Mouse (Mus musculus) limb, embryonic 11.5 days (tissue): ENCODE measurements around the gene Clip4. TPM values are rescaled to one million over a fixed set of nuclear protein-coding genes. Genes with fewer than 3 reads are reported as not detected.

Experiments
- ATAC-seq: fragments of 200-750 bp; cut with Nextera tagmentation; 2 replicates; pipeline ENCODE4 v1.8.0; 2017; ENCODE audit warnings: low read depth; ENCODE audit not compliant: insufficient number of reproducible peaks, low FRiP score, low TSS enrichment
- DNase-seq: peaks from one replicate; pipeline ENCODE4 v3.0.0-alpha.2; 2015; ENCODE audit warnings: low spot score
- H3K27ac ChIP-seq: fragments of 300-500 bp; sonication (generic); replicated peaks from 2 replicates; pipeline ENCODE4 v1.5.1; 2014; ENCODE audit warnings: low read depth, mild to moderate bottlenecking, low read length
- H3K27me3 ChIP-seq: fragments of 300-500 bp; sonication (generic); 2 replicates; pipeline ENCODE4 v1.6.1; 2014; ENCODE audit warnings: mild to moderate bottlenecking, low read length, mixed read lengths; ENCODE audit not compliant: control insufficient read depth, insufficient read depth
- H3K36me3 ChIP-seq: fragments of 300-500 bp; sonication (generic); 2 replicates; pipeline ENCODE4 v1.6.1; 2014; ENCODE audit warnings: mild to moderate bottlenecking, low read length, moderate library complexity, mixed read lengths; ENCODE audit not compliant: control insufficient read depth, insufficient read depth
- H3K4me1 ChIP-seq: fragments of 300-500 bp; sonication (generic); 2 replicates; pipeline ENCODE4 v1.6.1; 2014; ENCODE audit warnings: low read length, mixed read lengths; ENCODE audit not compliant: control insufficient read depth, insufficient read depth
- H3K4me2 ChIP-seq: fragments of 300-500 bp; sonication (generic); 2 replicates; pipeline ENCODE4 v1.6.1; 2014; ENCODE audit warnings: low read depth, mild to moderate bottlenecking, moderate library complexity; ENCODE audit not compliant: severe bottlenecking
- H3K4me3 ChIP-seq: fragments of 300-500 bp; sonication (generic); 2 replicates; pipeline ENCODE4 v1.5.1; 2014; ENCODE audit warnings: low read depth, low read length
- H3K9ac ChIP-seq: fragments of 300-500 bp; sonication (generic); 2 replicates; pipeline ENCODE4 v1.6.1; 2014; ENCODE audit warnings: mild to moderate bottlenecking, low read length
- H3K9me3 ChIP-seq: fragments of 300-500 bp; sonication (generic); 2 replicates; pipeline ENCODE4 v1.6.1; 2016; ENCODE audit warnings: low read length; ENCODE audit not compliant: control insufficient read depth
- WGBS: fragments of 180-500 bp; shearing (Covaris S2); extraction: QIAGEN DNeasy Blood & Tissue Kit; methylation state at CpG from one replicate; pipeline ENCODE4 v1.1.7; 2014; 5-methylcytosine and 5-hydroxymethylcytosine counted together
- polyA plus RNA-seq: library from polyadenylated mRNA; unstranded; fragments of >200 nt; fragmentation: Nextera tagmentation; extraction: Ambion mirVana; gene quantifications from 2 replicates; pipeline ENCODE4 v1.2.1, GENCODE M21; 2014

Clip4 gene
- polyA plus RNA-seq, 1 experiment from 2014 or later, result 2.7 TPM

DNA sequence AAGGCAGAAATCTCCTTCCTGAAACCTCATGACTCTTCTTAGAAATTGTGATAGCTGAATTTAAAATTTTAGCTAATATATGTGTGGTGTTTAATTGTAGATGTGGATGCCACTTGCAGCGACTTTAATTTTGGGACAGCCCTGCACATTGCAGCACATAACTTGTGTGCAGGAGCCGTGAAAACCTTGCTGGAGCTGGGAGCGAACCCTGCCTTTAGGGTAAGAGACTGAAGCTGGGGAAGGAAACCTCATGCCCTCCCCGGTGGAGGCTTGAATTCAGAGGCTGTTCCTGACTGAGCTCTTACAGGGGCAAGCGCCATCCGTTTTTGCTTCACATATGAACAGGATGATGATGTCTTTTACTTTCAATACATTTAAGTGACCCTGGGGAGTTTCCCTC is 35.2 kb downstream of the Clip4 start:
- H3K27ac ChIP-seq, result no peak overlapping the region
- no peak overlapping the region for H3K4me3 ChIP-seq
- H3K4me2 ChIP-seq, result no peak overlapping the region
- H3K9me3 ChIP-seq, result 0 out of 2 replicates have a peak, but pooled peaks cover 2% of the 10 kb centered on the region
- DNase-seq (no peak), ATAC-seq (no peak)
- no peaks in the 10 kb centered on the region for H3K27me3 ChIP-seq
- H3K9ac ChIP-seq, result no peak overlapping the region
- 87% methylated on average over 6 of the region's 6 CpGs for WGBS
- no peaks in the 10 kb centered on the region for H3K36me3 ChIP-seq
- H3K4me1 ChIP-seq, result no peaks in the 10 kb centered on the region

DNA sequence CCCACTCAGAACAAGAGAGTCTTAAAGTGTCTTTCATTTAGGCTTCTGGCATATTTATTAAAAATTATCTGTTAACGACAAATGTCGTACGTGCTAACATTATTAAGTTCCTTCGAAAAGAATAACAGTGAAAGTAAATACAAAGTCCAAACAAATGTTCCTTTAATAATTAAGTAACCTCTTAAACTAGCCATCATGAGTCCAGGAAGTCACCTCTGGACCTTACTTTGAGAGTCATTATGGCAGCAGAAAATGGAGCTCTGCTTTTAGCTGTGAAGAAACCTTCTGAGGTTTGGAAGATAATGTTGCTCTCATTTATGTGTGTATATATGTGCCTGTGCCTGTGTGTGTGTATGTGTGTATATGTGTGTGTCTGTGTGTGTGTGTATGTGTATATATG is 35.6 kb downstream of the Clip4 start:
- Histone ChIP-seq H3K4me3 (no peak overlapping the region), H3K4me2 (no peak overlapping the region), H3K27ac (no peak overlapping the region), H3K9me3 (0 out of 2 replicates have a peak, but pooled peaks cover 2% of the 10 kb centered on the region), H3K9ac (no peak overlapping the region), H3K27me3 (no peaks in the 10 kb centered on the region), H3K4me1 (no peaks in the 10 kb centered on the region), H3K36me3 (no peaks in the 10 kb centered on the region)
- ATAC-seq, result no peak
- DNase-seq, result no peak
- 86% methylated on average over 4 of the region's 4 CpGs for WGBS

DNA sequence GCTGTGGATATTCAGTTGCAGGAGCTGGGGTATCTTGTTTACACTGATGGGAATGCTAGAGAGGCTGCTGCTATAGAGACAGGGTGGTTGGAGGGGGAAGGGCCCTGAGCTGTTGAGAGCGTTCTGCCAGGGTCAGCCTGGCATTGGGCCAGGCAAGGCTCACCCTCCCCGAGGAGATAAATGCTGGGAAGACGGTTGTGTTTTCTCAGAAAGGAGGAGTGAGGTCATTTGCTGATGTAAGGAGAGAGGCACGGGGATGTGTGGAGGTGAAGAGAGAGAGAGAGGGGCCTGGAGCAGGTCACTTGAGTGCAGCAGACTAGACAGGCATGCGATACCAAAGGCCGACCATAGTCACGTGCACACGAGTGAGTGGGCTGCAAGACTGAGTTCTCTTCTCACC is 42.8 kb downstream of the Clip4 start:
- no peak for ATAC-seq
- H3K36me3 ChIP-seq, result no peaks in the 10 kb centered on the region
- 78% methylated on average over 8 of the region's 8 CpGs for WGBS

DNA sequence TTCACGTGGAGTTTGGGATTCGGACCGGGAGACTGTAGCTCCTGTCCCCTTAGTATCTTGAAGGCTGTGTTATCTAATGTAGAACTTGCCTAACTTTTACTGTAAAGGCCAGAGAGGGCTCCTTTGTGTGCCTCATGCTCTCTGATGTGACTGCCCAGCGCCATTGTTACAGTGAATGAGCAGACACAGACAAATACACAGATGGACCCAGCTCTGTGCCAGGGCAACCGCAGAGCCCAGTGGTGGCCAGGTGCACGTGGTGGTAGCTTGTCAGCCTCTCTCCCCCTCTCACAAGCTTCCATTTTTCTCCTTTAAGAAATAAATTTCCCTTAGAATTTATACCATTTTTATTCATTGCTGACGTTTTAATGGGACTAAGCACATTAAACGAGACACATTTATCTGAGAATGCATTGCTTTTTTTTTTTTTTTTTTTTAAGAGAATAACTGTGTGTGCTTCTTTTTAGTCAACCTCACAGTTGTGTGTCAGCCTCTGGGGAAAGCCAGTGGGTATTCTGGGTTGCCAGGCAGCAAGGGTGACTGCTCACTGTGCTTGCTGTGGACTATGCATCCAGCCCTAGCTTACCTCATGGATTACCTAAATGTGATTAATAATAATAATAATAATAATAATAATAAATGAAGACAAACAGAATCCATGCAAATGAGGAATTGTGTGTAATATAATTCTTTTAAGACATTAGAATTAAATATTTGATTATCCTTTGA is 48.0 kb downstream of the Clip4 start:
- WGBS, result 85% methylated on average over 8 of the region's 8 CpGs
- H3K36me3 ChIP-seq, result no peaks in the 10 kb centered on the region

More for the DNA sequence above, 42.8 kb downstream of the Clip4 start:
- H3K27me3 ChIP-seq, result no peaks in the 10 kb centered on the region
- H3K4me3 ChIP-seq, result no peak overlapping the region
- H3K9me3 ChIP-seq, result no peaks in the 10 kb centered on the region
- no peak overlapping the region for H3K4me2 ChIP-seq
- H3K9ac ChIP-seq, result no peak overlapping the region
- H3K27ac ChIP-seq, result no peak overlapping the region
- DNase-seq, result no peak
- H3K4me1 ChIP-seq, result no peaks in the 10 kb centered on the region

DNA sequence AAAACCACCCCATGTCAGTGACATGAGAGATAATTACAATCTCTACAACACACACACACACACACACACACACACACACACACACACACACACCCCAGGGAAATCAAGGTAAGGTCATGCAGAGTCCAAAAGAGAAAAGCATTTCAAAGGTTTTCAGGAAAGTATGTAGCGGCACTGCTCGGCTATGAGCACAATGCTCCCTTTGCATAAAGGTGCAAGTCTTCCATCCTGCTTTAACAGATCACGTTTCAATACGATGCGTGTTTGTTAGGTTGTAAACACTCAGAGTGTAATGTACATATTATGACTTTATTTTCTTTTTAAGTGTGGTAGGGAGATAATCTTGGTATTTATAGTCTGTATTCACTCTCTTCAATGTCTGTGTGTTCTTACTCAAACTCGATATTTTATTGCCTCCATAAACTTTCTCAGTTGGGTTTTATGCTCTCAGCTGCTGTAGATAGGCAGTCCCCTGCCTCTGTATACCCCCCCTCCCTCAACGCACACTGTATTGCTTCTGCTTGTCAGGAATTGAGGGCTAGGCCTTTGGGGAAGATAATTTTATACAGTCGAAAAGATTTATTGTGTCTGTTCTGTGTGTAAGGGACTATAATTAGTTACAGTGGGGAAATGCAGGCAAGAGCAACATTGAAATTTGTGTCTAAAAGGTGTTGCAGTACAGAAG is 55.5 kb downstream of the Clip4 start:
- ATAC-seq, result no peak

More for the DNA sequence above, 48.0 kb downstream of the Clip4 start:
- DNase-seq (no peak), ATAC-seq (no peak)
- no peak overlapping the region for H3K4me3 ChIP-seq
- no peak overlapping the region for H3K27ac ChIP-seq
- no peaks in the 10 kb centered on the region for H3K27me3 ChIP-seq
- H3K4me1 ChIP-seq, result no peaks in the 10 kb centered on the region
- no peaks in the 10 kb centered on the region for H3K9me3 ChIP-seq
- no peak overlapping the region for H3K9ac ChIP-seq
- no peak overlapping the region for H3K4me2 ChIP-seq

DNA sequence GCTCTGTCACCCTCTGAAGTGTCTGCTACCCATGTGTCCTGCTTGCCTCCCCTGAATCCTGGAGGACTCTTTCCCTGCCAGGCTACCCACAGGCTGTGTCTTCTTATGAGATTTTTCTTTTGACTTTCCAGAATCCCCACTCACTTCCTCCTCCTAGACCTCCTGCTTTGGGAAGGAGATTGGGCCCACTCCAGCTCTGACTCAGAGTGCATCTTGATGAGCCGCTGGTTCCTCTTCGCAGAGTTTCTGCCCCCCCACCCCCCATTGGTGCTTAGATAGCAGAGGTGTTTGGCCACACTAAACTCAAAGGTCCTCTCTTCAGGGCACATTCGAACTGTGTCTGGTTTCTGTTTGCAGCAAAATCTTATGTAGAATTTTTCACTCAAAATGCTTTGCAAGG is 58.3 kb downstream of the Clip4 start:
- Histone ChIP-seq H3K9me3 (no peaks in the 10 kb centered on the region), H3K4me2 (no peak overlapping the region), H3K4me3 (no peak overlapping the region), H3K9ac (no peak overlapping the region), H3K4me1 (peaks cover 7% of the 10 kb centered on the region; the same call in 1 of the 2 replicates), H3K27me3 (no peaks in the 10 kb centered on the region), H3K27ac (no peak overlapping the region), H3K36me3 (no peaks in the 10 kb centered on the region; the same call in 1 of the 2 replicates)
- 68% methylated on average over 3 of the region's 3 CpGs for WGBS
- ATAC-seq (no peak), DNase-seq (no peak)

More for the DNA sequence above, 55.5 kb downstream of the Clip4 start:
- Histone ChIP-seq H3K27ac (no peak overlapping the region), H3K4me1 (peaks cover 7% of the 10 kb centered on the region; the same call in 1 of the 2 replicates), H3K4me3 (no peak overlapping the region), H3K9ac (no peak overlapping the region), H3K4me2 (no peak overlapping the region), H3K27me3 (no peaks in the 10 kb centered on the region), H3K36me3 (no peaks in the 10 kb centered on the region; the same call in 1 of the 2 replicates), H3K9me3 (no peaks in the 10 kb centered on the region)
- no peak for DNase-seq
- WGBS, result 59% methylated on average over 8 of the region's 8 CpGs

DNA sequence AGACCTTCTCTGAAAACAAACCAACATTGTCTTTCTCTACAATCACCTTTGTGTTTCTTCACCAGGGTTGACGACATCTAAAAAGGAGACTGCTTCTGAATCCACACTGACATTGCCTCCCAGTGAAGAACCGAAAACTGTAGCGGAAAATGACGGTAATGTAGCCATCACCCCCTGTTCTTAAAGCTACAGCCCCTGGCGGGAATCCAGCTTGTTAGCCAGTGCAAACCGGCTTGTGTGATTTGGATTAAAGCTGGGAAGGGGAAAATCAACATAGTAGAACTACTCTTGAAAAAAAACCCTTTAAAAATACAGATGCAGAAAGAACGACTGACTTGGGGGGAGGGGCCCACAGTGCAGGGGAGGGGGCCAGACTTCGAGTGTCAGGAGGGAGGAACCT is 59.4 kb downstream of the Clip4 start:
- H3K9ac ChIP-seq, result no peak overlapping the region
- DNase-seq (no peak), ATAC-seq (no peak)
- no peak overlapping the region for H3K4me2 ChIP-seq
- H3K9me3 ChIP-seq, result no peaks in the 10 kb centered on the region
- H3K4me3 ChIP-seq, result no peak overlapping the region
- H3K4me1 ChIP-seq, result peaks cover 7% of the 10 kb centered on the region; the same call in 1 of the 2 replicates
- H3K36me3 ChIP-seq, result no peaks in the 10 kb centered on the region; the same call in 1 of the 2 replicates
- no peak overlapping the region for H3K27ac ChIP-seq
- no peaks in the 10 kb centered on the region for H3K27me3 ChIP-seq
- WGBS, result 79% methylated on average over 8 of the region's 8 CpGs

DNA sequence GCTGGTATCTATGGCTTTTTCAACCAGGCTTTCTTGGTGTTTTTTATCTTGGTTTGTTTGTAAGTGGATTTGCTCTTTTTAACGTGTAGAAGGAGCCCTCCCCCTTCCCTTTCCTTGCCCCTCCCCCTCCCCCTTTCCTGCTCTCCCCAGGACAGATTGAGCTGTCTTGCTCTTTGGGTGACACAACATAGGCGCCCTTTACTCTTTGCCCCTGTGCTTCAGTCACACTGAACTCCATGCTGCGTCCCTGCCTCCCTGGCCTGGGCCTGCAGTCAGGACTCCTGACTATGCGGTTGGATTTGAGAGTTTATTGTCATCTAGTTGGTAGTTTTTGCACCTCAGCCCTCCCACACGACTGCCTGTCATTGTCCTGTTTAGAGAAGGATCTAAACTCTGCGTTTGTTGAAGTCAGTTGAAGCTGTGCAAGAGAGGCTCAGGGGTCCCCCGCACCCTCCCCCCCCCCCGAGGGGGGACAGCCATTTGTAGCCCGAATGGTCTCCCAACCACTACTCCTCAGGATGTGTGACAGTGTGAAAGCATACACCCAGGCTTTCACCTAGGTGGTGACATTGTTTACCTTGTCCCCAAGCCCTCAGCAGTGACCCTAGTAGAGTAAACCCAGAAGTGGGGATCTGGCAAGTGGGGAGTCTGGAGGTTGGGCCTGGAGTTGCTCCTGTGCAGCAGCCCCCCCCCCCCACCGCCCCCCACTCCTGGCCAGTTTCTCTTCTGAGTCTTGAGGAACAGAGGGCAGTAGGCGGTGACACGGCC is 60.6 kb downstream of the Clip4 start:
- H3K4me1 ChIP-seq, result peaks cover 7% of the 10 kb centered on the region; the same call in 1 of the 2 replicates
- H3K36me3 ChIP-seq, result no peaks in the 10 kb centered on the region; the same call in 1 of the 2 replicates
- no peak overlapping the region for H3K9ac ChIP-seq
- ATAC-seq, result no peak
- no peak overlapping the region for H3K4me2 ChIP-seq
- 36% methylated on average over 12 of the region's 12 CpGs for WGBS
- H3K27me3 ChIP-seq, result no peaks in the 10 kb centered on the region
- DNase-seq, result no peak
- H3K4me3 ChIP-seq, result no peak overlapping the region
- H3K27ac ChIP-seq, result no peak overlapping the region
- H3K9me3 ChIP-seq, result no peaks in the 10 kb centered on the region
